Mouse (Mus musculus) 416B (cell line): ENCODE measurements around the gene Snx18.

Experiments used
- DNase-seq: peaks from one replicate; pipeline ENCODE4 v3.0.0; 2011; ENCODE audit warnings: low read depth

Gene Snx18

DNA sequence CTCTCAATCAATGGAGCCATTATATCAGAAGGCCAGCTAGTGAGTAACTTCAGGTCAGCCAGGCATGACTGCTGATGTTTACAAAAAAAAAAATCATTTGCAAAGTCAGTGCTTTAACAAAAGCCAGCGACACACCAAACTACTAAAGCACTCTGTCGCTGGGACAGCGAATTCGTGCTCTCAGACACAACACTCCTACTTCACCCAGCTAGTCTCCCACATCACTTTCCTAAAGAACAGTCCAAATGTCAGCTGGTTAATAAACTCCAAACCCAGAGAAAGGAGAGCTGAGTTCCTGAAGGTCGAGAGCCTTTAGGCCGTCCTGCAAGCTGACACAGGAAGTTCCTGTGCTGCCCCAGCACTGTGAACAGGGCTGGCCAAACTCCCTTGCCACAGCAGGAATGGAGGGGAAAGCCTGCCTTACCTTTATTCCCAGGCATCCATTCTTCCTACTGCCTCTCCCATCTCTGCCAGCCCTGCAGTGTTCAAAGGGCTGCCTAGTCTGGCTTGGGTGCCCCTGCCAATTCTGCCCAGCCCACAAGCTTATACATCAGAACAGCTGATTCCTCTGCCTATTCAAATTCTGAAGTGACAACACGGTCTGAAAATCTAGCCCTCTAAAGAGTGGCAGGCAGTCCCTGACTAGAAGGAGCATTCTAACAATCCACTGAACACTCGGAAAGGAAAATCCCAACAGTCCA, 2.2 kb downstream of the Snx18 start:
- DNase-seq = no peak

DNA sequence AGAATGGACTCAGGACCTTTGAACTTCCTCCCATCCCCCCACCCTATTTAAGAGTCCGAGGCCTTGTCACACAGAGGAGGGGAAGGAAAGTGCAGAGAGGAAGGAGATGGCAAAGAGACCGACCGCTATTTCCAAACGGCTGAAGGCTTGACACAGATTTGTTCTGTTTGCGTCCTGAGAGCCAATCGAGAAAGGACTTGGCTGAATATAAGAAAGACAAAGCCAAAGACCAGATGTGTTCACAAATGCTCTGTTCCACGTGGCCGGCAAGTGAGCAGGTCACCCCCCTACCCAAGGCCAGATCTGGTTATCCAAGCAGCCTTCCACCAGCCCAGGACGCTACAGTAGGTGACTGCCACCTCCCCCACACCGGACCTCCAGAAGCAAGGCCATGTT, 2.8 kb downstream of the Snx18 start:
- DNase-seq = no peak

- DNase-seq = no peak
Observed at GRCm38 (mm10) chr13:113614635-113615545, 3.5 kb downstream of the Snx18 start.

- DNase-seq = peak; percentile 30
Observed at GRCm38 (mm10) chr13:113613882-113614281, 4.5 kb downstream of the Snx18 start.

DNA sequence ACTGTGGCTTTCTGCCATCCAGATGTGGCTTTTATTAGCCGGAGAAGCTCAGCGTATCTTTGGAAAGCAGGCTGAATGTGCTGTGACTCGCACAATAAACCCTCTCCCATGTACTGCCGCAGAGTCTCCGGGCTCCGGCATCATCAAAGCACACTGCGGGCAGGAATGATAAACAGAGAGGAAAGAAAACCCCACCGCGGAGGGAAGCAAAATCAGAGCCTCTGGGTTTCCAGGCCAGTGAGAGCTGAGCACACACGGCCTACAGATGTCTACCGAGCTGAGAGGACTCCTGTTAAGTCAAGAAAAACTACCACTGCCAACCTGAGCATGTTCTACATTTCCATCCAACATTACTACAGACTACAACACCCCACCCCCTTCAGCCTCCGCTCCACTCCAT, 5.0 kb downstream of the Snx18 start:
- DNase-seq = no peak

DNA sequence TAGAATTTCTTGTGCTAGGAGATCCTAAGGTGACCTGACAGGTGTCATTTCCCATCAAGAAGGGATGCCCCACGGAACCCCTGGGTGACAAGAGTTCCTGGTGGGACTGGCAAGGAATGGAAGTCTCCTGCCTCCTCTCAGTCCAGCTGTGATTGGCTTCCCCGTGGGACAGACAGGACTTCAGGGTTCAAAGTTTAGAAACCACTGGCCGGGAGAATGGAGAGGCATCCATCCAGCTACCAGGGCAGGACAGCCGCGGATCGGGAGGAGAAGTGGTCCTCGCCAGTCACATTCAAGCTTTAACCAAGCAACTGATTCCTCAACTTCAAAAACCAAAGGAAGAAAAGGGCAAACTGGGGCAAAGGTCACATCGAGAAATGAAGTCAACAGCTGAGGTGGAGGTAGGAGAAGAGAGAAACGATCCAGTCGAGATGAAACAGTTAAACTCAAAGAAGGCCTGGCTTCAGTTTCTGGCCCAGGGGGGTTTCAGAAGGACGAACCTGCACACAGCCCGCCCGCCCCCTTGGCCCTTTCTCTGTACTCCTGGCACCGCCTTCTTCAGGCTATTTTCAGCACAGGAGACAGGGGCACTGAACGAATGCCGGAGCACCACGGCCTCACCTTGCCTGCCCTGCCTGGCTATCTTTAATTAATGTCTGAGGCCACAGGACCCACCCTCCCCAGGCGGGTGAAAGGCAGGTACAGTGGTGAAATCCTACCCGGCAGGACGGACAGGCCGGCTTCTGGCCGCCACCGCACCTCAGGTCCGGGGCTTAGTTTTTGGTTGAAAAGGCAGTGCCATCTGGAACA, 6.0 kb downstream of the Snx18 start:
- DNase-seq = no peak

GRCm38 (mm10) chr13:113610732-113611500, 7.4 kb downstream of the Snx18 start:
- no peak for DNase-seq

GRCm38 (mm10) chr13:113609429-113609828, 8.9 kb downstream of the Snx18 start:
- DNase-seq = no peak

DNA sequence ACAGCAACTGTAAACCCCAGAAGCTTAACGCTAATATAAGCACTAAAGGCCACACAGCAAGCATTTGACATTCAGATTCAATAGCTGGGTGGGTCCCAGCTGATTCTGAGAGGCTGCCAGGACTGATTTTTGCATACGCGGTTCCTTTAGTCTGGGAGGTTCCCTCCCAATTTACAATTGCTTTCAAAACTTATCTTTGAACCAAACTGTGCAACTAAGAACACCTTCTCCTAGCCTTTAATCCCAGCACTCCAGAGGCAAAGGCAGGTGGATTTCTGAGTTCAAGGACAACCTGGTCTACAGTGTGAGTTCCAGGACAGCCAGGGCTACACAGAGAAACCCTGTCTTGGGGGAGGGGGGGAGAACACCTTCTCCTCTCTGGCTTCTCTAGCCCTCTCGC, 10.5 kb downstream of the Snx18 start:
- no peak for DNase-seq

DNA sequence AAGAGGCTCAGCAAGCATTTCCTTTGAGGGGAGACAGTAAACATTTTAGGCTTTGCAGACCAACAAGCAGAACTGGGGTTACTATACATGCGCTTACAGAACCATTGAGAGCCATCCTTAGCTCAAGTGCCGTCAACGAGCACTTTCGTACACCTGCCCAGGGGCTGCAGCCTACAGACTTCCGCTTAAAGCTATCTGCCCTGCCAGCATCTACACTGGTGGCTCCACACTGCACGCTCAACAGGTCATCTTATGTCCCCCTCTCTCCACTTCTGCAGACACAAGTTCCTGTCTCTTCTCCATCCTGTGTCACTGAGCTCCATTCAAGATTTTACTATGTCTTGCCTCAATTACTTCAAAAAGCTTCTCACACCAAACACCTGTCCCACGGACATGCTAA, 11.0 kb downstream of the Snx18 start:
- no peak for DNase-seq

- no peak for DNase-seq
Observed at GRCm38 (mm10) chr13:113606741-113607358, 11.5 kb downstream of the Snx18 start.

DNA sequence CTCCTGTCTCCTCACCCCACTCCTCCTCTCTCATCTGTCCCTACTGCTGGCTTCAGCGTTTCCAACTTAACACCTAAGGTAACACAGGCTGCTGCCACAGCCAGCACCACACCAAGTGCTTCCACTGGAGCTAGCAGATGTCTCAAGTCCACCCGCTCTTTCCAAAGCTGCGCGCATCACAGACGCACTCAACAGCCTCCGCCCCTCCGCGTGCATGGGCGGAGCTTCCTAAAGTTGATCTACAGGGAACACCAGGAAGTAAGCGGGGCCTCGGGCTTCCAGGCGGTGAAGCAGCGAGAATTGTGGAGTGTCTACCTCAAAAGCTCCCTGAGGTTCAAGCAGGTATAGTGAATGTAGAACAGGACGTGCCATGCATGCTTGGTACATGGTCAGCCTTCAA, 12.2 kb downstream of the Snx18 start:
- DNase-seq = no peak

DNA sequence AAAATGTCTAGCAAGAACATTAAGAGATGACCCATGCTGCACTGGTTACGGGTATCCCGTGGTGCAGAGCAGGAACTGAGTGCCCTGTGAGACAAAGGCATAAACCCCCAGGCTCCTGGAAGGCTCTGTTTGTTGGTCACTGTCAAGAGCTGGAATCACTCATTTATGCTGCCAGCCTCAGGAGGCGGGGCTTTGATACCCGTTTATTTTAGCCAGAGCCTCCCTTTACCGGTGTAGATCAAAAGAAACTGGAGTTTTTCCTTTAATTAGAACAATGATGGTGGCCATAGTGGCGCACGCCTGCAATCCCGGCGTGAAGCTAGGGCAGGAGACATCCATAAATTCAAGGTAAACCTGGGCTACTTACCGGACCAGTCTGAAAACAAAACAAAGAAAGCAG, 12.7 kb downstream of the Snx18 start:
- DNase-seq = no peak

DNA sequence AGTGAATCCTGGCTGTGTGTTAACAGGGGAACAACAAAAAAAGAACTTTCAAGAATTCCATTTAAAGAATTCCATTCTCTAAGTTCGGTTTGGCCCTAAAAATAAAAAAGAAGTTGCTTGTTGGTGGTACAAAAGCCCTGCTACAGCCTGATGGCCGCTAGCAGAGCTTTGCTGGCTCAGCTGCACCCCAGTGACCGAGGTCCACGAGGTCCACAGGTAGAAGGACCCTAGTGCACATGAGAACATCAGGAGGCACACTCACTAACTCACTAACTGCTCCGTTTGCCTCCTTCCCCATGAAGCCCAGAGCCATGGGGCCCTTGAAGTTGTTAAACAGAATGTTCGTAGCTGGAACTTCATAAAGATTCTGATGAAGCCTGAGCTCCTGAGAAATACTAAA, 14.0 kb downstream of the Snx18 start:
- no peak for DNase-seq

DNA sequence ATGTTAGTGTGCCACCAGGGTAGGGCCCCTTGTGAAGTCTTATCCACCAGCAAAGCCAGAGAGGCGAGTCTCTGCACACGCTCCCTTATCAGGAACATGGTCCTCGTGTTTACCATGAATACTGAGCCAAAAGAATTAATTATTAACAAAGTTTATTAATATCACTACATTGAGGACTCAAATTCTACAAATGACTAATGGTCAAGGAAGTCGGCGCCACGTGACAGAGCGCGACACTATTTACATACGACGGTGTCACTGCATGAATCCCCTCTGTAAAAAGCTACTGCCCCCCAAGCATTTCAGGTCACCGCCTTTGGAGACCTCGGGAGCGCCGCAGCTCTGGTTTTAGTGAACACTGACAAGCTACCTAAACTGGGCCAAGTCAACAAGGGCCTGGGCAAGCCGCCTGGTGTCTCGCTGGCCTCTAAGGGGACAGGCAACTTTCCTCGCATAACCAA, 15.5 kb downstream of the Snx18 start:
- DNase-seq = no peak

GRCm38 (mm10) chr13:113601831-113602604, 16.3 kb downstream of the Snx18 start:
- no peak for DNase-seq

DNA sequence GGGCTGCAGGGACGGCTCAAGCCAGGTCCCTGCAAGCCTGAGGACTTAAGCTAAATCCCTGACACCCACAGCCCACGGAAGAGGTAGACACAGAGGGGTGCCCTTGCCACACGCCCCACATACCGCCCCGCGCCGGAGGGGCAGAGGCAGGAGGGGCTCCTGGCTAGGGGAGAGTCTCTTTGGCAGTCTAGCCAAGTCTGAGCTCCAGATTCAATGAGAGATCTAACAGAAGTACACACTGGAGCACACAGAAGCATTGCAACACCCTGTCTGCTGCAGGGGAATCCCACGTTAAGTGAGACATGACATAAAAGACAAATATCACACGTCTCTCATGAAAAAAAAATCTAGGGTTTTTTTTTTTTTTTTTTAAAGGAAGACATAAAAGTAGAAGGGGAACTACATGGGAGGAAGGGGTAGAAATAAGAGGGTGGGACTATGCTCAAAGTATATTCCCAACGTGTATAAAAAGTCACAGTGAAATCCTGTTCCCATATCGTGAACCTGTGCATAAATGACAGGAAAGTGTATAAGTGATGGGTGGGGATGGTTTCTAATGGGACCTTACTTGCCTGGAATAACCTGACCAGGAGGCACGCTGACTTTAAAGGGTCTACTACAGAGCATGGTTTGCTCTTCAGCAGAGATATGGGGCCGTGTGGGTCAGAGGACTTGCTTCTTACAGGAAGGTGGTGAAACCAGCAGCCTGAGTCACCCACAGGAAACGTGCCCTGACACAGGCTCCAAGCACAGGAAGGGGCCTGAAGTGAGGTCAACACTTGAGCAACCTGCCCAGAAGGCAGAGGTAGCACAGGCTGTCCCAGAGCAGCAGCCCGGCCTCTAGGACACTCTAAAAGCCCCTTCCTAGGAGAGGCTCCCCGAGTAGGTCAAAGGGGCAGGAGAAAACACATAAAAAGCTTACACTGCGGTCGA, 17.6 kb downstream of the Snx18 start:
- DNase-seq = peak; percentile 90

- DNase-seq = no peak
Observed at GRCm38 (mm10) chr13:113599701-113600530, 18.4 kb downstream of the Snx18 start.
